Mouse (Mus musculus) heart, adult 2 months (tissue): ENCODE results near the gene Ccdc115. TPM values are rescaled to one million over a fixed set of nuclear protein-coding genes. Genes with fewer than 3 reads are reported as not detected.

Experiments
- DNase-seq, 2 experiments: peaks; one replicate each; pipeline ENCODE4 v3.0.0; 2021
- H3K27ac ChIP-seq: fragments of 200-600 bp; 2 replicates; pipeline ENCODE4 v1.8.1; 2022
- H3K27me3 ChIP-seq: fragments of 200-500 bp; 2 replicates; pipeline ENCODE4 v1.6.1; 2012; ENCODE audit warnings: mild to moderate bottlenecking, low read length, inconsistent platforms, mixed read lengths; ENCODE audit not compliant: control insufficient read depth, insufficient read depth
- H3K36me3 ChIP-seq: fragments of 200-500 bp; 2 replicates; pipeline ENCODE4 v1.6.1; 2012; ENCODE audit warnings: low read length, inconsistent platforms; ENCODE audit not compliant: control insufficient read depth, insufficient read depth
- H3K4me1 ChIP-seq: fragments of 200-500 bp; 2 replicates; pipeline ENCODE4 v1.6.1; 2011; ENCODE audit warnings: low read length; ENCODE audit not compliant: control insufficient read depth, insufficient read depth
- H3K4me3 ChIP-seq: fragments of 200-600 bp; 2 replicates; pipeline ENCODE4 v1.8.1; 2022
- H3K79me2 ChIP-seq: fragments of 200-500 bp; replicated peaks from 2 replicates; pipeline ENCODE4 v1.6.1; 2012; ENCODE audit warnings: mild to moderate bottlenecking, inconsistent platforms, low read length, moderate library complexity, mixed read lengths; ENCODE audit not compliant: control insufficient read depth, insufficient read depth
- H3K9ac ChIP-seq: fragments of 200-500 bp; 2 replicates; pipeline ENCODE4 v1.6.1; 2012; ENCODE audit warnings: low read depth, mild to moderate bottlenecking, control low read depth, inconsistent platforms, low read length, mixed read lengths
- CTCF ChIP-seq: fragments of 200-600 bp; IDR thresholded peaks from 2 replicates; pipeline ENCODE4 v1.8.1; 2022; ENCODE audit warnings: antibody characterized with exemption, mild to moderate bottlenecking, moderate library complexity
- EP300 ChIP-seq: fragments of 200-500 bp; IDR thresholded peaks from 2 replicates; pipeline ENCODE4 v1.6.1; 2011; ENCODE audit warnings: low read depth, low read length, control low read depth; ENCODE audit not compliant: insufficient read depth
- POLR2A ChIP-seq: fragments of 200-500 bp; IDR thresholded peaks from 2 replicates; pipeline ENCODE4 v1.6.1; 2011; ENCODE audit warnings: mild to moderate bottlenecking, low read depth, low read length, control low read depth; ENCODE audit not compliant: insufficient read depth
- WGBS: fragments of 180-500 bp; shearing (Covaris S2); methylation state at CpG from one replicate; pipeline ENCODE4 v1.1.7; 2018; 5-methylcytosine and 5-hydroxymethylcytosine counted together
- intact Hi-C: fragments of 180-260 bp; cut with DNase I; formaldehyde crosslinking; loops from one replicate; pipeline ENCODE4 v1.15.1; 2025
- polyA plus RNA-seq: library from polyadenylated mRNA; depleted of rRNA; stranded (reverse); fragments of >200 nt; gene quantifications from 2 replicates; pipeline ENCODE4 v1.2.3, GENCODE M21; 2012
- total RNA-seq, 2 experiments: library from RNA; stranded (reverse); gene quantifications; 2 replicates each; pipeline ENCODE4 v1.2.3; 2021

The Ccdc115 gene
- total and polyA plus RNA-seq, 3 experiments, result 15.1 to 15.5 (median 15.2) TPM

GRCm38 (mm10) chr1:34480801-34481200 is 41.3 kb upstream of the Ccdc115 start:
- no peak overlapping the region for H3K27ac ChIP-seq
- no peaks in the 10 kb centered on the region for H3K36me3 ChIP-seq
- no peaks in the 10 kb centered on the region for H3K79me2 ChIP-seq
- no peak for TF ChIP-seq POLR2A
- TF ChIP-seq CTCF, result no peak
- TF ChIP-seq EP300, result no peak
- H3K4me1 ChIP-seq, result peaks cover 2% of the 10 kb centered on the region
- H3K27me3 ChIP-seq, result no peaks in the 10 kb centered on the region
- no peak overlapping the region for H3K9ac ChIP-seq
- no peak for DNase-seq
- no peak overlapping the region for H3K4me3 ChIP-seq
- intact Hi-C loops, result no loop called here
- 23% methylated on average over 5 of the region's 5 CpGs for WGBS

GRCm38 (mm10) chr1:34478891-34479655 is 39.6 kb upstream of the Ccdc115 start:
- H3K4me1 ChIP-seq, result peaks cover 2% of the 10 kb centered on the region; the same call in 1 of the 2 replicates
- no peak overlapping the region for H3K4me3 ChIP-seq
- no peak overlapping the region for H3K27ac ChIP-seq
- 10% methylated on average over 11 of the region's 11 CpGs for WGBS
- no peak overlapping the region for H3K9ac ChIP-seq
- H3K79me2 ChIP-seq, result no peaks in the 10 kb centered on the region
- no peaks in the 10 kb centered on the region for H3K27me3 ChIP-seq
- DNase-seq, result no peak
- H3K36me3 ChIP-seq, result no peaks in the 10 kb centered on the region
- no peak for TF ChIP-seq EP300
- intact Hi-C loops, result no loop called here

GRCm38 (mm10) chr1:34472427-34473300 is 33.2 kb upstream of the Ccdc115 start:
- H3K27ac ChIP-seq, result peak overlapping the region; percentile 71
- peak overlapping the region; percentile 75 for H3K9ac ChIP-seq
- TF ChIP-seq POLR2A (peak; percentile 38; the same call in 1 of the 2 replicates), EP300 (no peak), CTCF (peak; percentile 28)
- peak overlapping the region; percentile 58 for H3K4me3 ChIP-seq
- no peaks in the 10 kb centered on the region for H3K27me3 ChIP-seq
- no peaks in the 10 kb centered on the region; the same call in 1 of the 2 replicates for H3K4me1 ChIP-seq
- peak; percentile 66 to 70 for DNase-seq
- intact Hi-C loops, result no loop called here
- no peaks in the 10 kb centered on the region for H3K36me3 ChIP-seq
- 2% methylated on average over 43 of the region's 43 CpGs for WGBS
- no peaks in the 10 kb centered on the region for H3K79me2 ChIP-seq

- 78% methylated on average over 5 of the region's 5 CpGs for WGBS
- intact Hi-C loops, result no loop called here
These were observed 30.3 kb upstream of the Ccdc115 start for GRCm38 (mm10) chr1:34469801-34470200.

GRCm38 (mm10) chr1:34468500-34468899 is 29.0 kb upstream of the Ccdc115 start:
- 75% methylated on average over 4 of the region's 4 CpGs for WGBS
- no peak for TF ChIP-seq EP300
- TF ChIP-seq POLR2A, result no peak
- no peak for TF ChIP-seq CTCF
- H3K4me3 ChIP-seq, result no peak overlapping the region
- no peak for DNase-seq
- no peaks in the 10 kb centered on the region for H3K36me3 ChIP-seq
- H3K9ac ChIP-seq, result no peak overlapping the region
- intact Hi-C loops, result no loop called here
- H3K79me2 ChIP-seq, result no peaks in the 10 kb centered on the region
- H3K4me1 ChIP-seq, result no peaks in the 10 kb centered on the region; the same call in 1 of the 2 replicates
- H3K27ac ChIP-seq, result no peak overlapping the region
- no peaks in the 10 kb centered on the region for H3K27me3 ChIP-seq

More at GRCm38 (mm10) chr1:34469801-34470200, 30.3 kb upstream of the Ccdc115 start:
- no peaks in the 10 kb centered on the region; the same call in 1 of the 2 replicates for H3K4me1 ChIP-seq
- no peak for TF ChIP-seq POLR2A
- no peak for TF ChIP-seq EP300
- TF ChIP-seq CTCF, result no peak
- no peaks in the 10 kb centered on the region for H3K36me3 ChIP-seq
- no peaks in the 10 kb centered on the region for H3K79me2 ChIP-seq
- H3K9ac ChIP-seq, result no peak overlapping the region
- H3K4me3 ChIP-seq, result no peak overlapping the region
- H3K27ac ChIP-seq, result no peak overlapping the region
- DNase-seq, result no peak
- H3K27me3 ChIP-seq, result no peaks in the 10 kb centered on the region

GRCm38 (mm10) chr1:34468051-34468450 is 28.6 kb upstream of the Ccdc115 start:
- Histone ChIP-seq H3K9ac (no peak overlapping the region), H3K79me2 (no peaks in the 10 kb centered on the region), H3K36me3 (no peaks in the 10 kb centered on the region), H3K4me1 (no peaks in the 10 kb centered on the region; the same call in 1 of the 2 replicates), H3K27ac (no peak overlapping the region), H3K27me3 (no peaks in the 10 kb centered on the region), H3K4me3 (no peak overlapping the region)
- intact Hi-C loops, result no loop called here
- TF ChIP-seq CTCF (no peak), POLR2A (no peak), EP300 (no peak)
- WGBS, result 58% methylated on average over 3 of the region's 3 CpGs
- no peak for DNase-seq
